Mouse (Mus musculus): ENCODE data around the gene Gm1043.

The Gm1043 gene

GRCm38 (mm10) chr5:37205420-37205819 is 120.2 kb downstream of the Gm1043 start:
- DNase-seq (ENCODE audit: low spot score): no peak

GRCm38 (mm10) chr5:37206364-37206763 is 121.2 kb downstream of the Gm1043 start:
- DNase-seq (ENCODE audit: low spot score): no peak

GRCm38 (mm10) chr5:37212938-37213708 is 128.0 kb downstream of the Gm1043 start:
- no peak for DNase-seq (ENCODE audit: low spot score)

- no peak for DNase-seq (ENCODE audit: low spot score)
Observed at GRCm38 (mm10) chr5:37213709-37214103, 128.5 kb downstream of the Gm1043 start.

- DNase-seq (ENCODE audit: low spot score): no peak
Observed at GRCm38 (mm10) chr5:37214614-37215013, 129.4 kb downstream of the Gm1043 start.

- no peak for DNase-seq (ENCODE audit: low spot score)
Observed at GRCm38 (mm10) chr5:37215276-37215675, 130.1 kb downstream of the Gm1043 start.

- DNase-seq (ENCODE audit: low spot score): peak; percentile 64
Observed at GRCm38 (mm10) chr5:37219615-37220014, 134.4 kb downstream of the Gm1043 start.

- DNase-seq (ENCODE audit: low spot score): no peak
Observed at GRCm38 (mm10) chr5:37220575-37220974, 135.4 kb downstream of the Gm1043 start.

GRCm38 (mm10) chr5:37221563-37221962 is 136.4 kb downstream of the Gm1043 start:
- no peak for DNase-seq (ENCODE audit: low spot score)

GRCm38 (mm10) chr5:37222316-37222715 is 137.1 kb downstream of the Gm1043 start:
- DNase-seq (ENCODE audit: low spot score): no peak

- DNase-seq (ENCODE audit: low spot score): no peak
Observed at GRCm38 (mm10) chr5:37225708-37226107, 140.5 kb downstream of the Gm1043 start.

GRCm38 (mm10) chr5:37227956-37228680 is 142.9 kb downstream of the Gm1043 start:
- DNase-seq (ENCODE audit: low spot score): no peak

- DNase-seq (ENCODE audit: low spot score): no peak
Observed at GRCm38 (mm10) chr5:37228894-37229293, 143.7 kb downstream of the Gm1043 start.

GRCm38 (mm10) chr5:37233010-37233557 is 147.9 kb downstream of the Gm1043 start:
- DNase-seq (ENCODE audit: low spot score): no peak

- no peak for DNase-seq (ENCODE audit: low spot score)
Observed at GRCm38 (mm10) chr5:37238654-37239053, 153.5 kb downstream of the Gm1043 start.

GRCm38 (mm10) chr5:37240550-37240949 is 155.4 kb downstream of the Gm1043 start:
- no peak for DNase-seq (ENCODE audit: low spot score)

GRCm38 (mm10) chr5:37241224-37241623 is 156.1 kb downstream of the Gm1043 start:
- no peak for DNase-seq (ENCODE audit: low spot score)

GRCm38 (mm10) chr5:37241651-37242151 is 156.5 kb downstream of the Gm1043 start, which contains the start of gene Crmp1:
Gene Crmp1, plus strand, starts transcription at chr5:37241940.
- DNase-seq (ENCODE audit: low spot score): peak; percentile 33

GRCm38 (mm10) chr5:37242360-37243168 is 157.4 kb downstream of the Gm1043 start:
- DNase-seq (ENCODE audit: low spot score): no peak

- DNase-seq (ENCODE audit: low spot score): peak; percentile 66
Observed at GRCm38 (mm10) chr5:37243169-37243886, 158.2 kb downstream of the Gm1043 start.

GRCm38 (mm10) chr5:37244161-37244560 is 159.0 kb downstream of the Gm1043 start:
- no peak for DNase-seq (ENCODE audit: low spot score)
